Mouse (Mus musculus) liver, embryonic 14.5 days (tissue): ENCODE data around the gene Pik3r2.

Experiments used
- CTCF ChIP-seq: IDR thresholded peaks from 2 replicates; pipeline ENCODE4 v1.5.1; 2016; ENCODE audit warnings: antibody characterized with exemption, low read depth, control low read depth
- EP300 ChIP-seq: IDR thresholded peaks from 2 replicates; pipeline ENCODE4 v1.6.1; 2016; ENCODE audit warnings: antibody characterized with exemption, low read depth

GRCm38 (mm10) chr8:70723486-70724210, 52.9 kb downstream of the Pik3r2 start, which contains the start of gene Pde4c:
- TF ChIP-seq CTCF, result no peak
- no peak for TF ChIP-seq EP300
